Mouse (Mus musculus) E14TG2a.4 (cell line): ENCODE measurements around the gene Scube1.

Experiments used
- H3K27me3 ChIP-seq: 2 replicates; pipeline ENCODE4 v1.6.1; 2014; ENCODE audit warnings: low read length, control low read depth; ENCODE audit not compliant: insufficient read depth
- H3K36me3 ChIP-seq: 2 replicates; pipeline ENCODE4 v1.6.1; 2014; ENCODE audit warnings: low read length, control low read depth; ENCODE audit not compliant: insufficient read depth
- H3K4me1 ChIP-seq: replicated peaks from 2 replicates; pipeline ENCODE4 v1.6.1; 2014; ENCODE audit warnings: low read depth, low read length, control low read depth
- H3K4me3 ChIP-seq: replicated peaks from 2 replicates; pipeline ENCODE4 v1.5.1; 2014; ENCODE audit warnings: mild to moderate bottlenecking, low read length
- H3K9me3 ChIP-seq: 2 replicates; pipeline ENCODE4 v1.6.1; 2014; ENCODE audit warnings: low read length, control low read depth
- CTCF ChIP-seq: conservative IDR thresholded peaks from 2 replicates; pipeline ENCODE4 v1.5.1; 2014; ENCODE audit warnings: low read length
- NANOG ChIP-seq: IDR thresholded peaks from 2 replicates; pipeline ENCODE4 v1.6.1; 2014; ENCODE audit warnings: borderline replicate concordance, low read length, mixed read lengths

Scube1 gene

GRCm38 (mm10) chr15:83560941-83561477 lies 163.8 kb downstream of the Scube1 start:
- TF ChIP-seq CTCF, result no peak
- H3K36me3 ChIP-seq, result no peaks in the 10 kb centered on the region
- no peaks in the 10 kb centered on the region for H3K27me3 ChIP-seq
- H3K4me3 ChIP-seq, result no peak overlapping the region
- peaks cover 48% of the 10 kb centered on the region for H3K4me1 ChIP-seq
- H3K9me3 ChIP-seq, result no peaks in the 10 kb centered on the region

- no peak for TF ChIP-seq NANOG
- Histone ChIP-seq H3K9me3 (no peaks in the 10 kb centered on the region), H3K4me1 (peaks cover 14% of the 10 kb centered on the region), H3K36me3 (peaks cover 31% of the 10 kb centered on the region), H3K4me3 (peak overlapping the region; percentile 90), H3K27me3 (no peaks in the 10 kb centered on the region)
Measured at GRCm38 (mm10) chr15:83555161-83555974, 169.5 kb downstream of the Scube1 start.
